Mouse (Mus musculus): ENCODE results near the gene Enpep.

Enpep gene

DNA sequence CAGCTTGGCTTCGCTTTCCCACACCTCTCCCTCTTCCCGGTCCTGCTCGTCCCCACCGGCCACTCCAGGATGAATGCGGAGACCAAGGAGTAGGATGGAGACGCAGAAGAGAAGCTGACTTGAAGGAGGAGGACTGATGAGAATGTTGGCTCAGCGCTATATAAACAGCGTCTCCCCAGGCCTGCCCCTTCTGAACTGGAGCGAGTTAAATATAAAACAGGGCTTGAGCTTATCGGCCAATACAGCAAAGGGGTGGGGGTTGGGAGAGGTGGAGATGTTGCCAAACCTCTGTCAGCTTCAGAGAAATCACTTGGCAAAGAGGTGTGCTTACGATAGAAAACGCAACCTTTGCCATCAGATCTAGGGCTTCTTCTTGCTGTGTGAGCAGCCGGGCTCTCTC lies at the start of gene Enpep:
TSS of gene Enpep (minus strand) at position 135 of the 400 bp plus-strand sequence.
- no peak for DNase-seq

DNA sequence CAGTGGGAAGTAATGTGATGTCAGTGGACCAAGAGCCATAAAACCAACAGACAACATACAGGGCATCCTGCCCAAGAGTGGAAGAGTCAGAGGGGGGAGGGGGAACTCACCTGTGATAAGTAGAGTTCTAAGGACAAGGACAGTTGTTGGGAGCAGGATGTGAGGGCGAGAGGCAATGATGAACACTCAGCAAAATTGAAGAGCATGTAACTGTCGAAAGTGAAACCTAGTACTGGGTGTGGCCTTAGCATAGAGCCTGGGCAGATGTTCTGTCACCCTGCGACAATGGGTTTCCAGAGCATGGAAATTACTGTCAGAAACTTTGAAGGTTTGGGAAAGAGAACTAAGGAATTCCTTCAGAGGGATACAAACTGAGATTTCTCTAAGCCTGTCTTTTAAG lies 46.6 kb upstream of the Enpep start:
- DNase-seq = no peak

DNA sequence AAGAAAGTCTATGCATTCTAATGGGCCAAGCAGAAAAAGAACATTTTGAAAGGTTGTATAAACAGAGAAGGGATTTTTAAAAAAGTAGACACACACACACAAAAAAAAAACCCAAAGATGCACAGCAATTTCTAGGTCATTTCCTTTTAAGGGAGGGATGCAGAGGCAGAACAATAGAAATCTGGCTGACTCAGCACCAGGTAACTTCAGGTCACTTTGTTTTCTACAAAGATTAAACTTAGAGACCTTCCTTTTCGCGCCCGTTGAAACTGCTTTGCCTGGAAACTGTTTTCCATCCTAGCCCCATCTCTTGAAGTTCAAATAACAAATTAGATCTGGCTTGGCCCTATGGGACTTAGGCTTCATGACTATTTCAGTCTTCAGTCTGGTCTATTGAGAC lies 42.6 kb upstream of the Enpep start:
- no peak for DNase-seq

DNA sequence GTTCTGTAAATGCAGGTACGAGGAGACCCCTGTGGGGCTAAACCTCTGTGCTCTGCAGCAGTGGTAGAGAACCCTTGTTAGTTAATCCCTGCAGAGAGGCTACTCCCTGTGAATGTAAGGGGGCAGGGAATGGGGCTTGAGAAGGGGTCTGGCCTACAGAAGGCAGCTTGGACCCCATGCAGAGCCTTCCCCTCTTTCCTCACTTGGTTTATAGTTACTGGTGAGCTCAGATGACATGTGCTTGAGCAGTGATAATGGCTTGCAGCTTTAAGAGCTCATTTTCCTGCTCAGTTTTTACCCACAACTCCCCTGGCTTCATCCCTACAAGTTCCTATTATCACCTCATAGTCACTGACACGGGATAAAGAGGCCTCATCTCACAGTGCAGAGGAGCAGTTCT lies 40.6 kb upstream of the Enpep start:
- DNase-seq = no peak

DNA sequence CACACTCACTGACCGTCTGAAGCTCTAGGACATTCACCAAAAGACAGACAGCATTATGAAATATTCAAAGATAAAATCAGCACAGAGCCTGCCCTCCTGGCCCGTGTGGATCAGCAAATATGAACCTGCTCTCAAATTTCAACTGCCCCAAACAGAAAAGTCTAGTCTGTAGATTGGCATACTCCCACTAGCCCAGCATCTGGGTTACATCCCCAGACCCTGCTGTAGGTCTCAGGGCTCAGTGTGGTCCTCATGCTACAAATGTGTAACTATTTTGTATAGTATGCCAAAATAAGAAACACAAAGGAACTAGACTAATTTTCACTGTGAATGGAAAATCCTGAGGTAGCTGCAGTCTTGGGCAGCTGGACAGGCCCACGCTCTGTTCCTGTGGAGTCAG lies 37.0 kb upstream of the Enpep start:
- DNase-seq = no peak

DNA sequence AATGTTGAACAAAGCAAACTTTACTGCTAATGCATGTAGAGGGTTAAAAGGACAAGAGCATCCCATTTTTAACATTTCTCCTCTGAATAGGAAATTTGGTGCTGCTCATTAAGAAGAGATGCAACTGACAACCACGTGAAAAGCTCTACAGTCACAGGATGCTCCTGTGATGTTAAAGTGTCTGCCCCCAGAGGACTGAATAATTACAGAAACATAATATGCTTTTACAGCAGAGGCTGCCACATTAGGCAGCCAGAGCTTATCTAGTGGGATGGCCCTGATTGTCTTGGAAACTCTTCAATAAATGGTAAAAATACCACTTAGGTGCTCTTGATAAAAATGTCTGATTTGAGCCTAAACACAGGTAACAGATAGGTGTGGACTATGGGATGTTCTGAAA lies 33.4 kb upstream of the Enpep start:
- no peak for DNase-seq

DNA sequence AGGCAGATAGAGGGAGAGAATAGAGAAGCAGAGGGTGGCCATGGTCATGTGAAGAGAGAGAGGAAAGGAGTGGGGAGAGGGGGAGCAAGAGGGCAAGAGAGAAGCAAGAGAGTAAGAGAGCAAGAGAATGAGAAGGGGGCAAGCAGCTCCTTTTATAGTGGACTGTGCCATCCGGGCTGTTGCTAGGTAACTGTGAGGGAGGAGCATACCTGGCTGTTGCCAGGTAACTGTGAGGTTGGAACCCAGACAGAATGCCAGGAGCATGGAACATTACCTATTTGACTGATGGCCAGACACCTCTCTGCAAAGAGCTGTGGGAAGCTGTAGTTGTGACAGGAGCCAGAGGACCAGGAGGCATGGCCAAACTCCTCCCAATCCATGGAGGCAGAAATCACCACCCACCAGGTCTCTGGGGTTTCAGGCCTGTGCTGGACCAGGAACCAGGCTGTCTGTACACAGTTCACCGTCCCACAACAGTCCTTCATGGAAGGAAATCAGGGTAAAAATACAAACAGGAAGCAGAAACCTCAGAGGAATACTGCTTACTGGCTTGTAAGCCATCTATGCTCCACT lies 32.4 kb upstream of the Enpep start:
- DNase-seq = no peak

DNA sequence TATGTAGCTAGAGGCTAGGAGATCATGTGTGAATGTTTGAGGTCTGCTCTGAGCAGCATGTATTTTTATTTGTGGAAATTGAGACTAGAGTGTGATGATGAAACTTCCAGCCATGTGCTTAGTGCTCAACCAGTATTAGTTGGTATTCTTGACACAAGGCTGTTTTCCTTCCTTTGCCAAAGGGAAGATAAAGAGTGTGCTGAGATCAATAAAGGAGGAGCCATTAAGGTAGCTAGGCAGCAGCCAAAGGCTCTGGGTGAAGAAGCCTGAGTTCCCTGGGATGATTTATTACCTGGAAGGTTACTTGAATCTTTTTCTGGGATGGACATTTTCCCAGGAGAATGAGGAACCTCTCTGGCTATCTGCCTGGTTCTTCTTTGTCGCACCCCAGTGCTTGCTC lies 30.9 kb upstream of the Enpep start:
- DNase-seq = no peak

DNA sequence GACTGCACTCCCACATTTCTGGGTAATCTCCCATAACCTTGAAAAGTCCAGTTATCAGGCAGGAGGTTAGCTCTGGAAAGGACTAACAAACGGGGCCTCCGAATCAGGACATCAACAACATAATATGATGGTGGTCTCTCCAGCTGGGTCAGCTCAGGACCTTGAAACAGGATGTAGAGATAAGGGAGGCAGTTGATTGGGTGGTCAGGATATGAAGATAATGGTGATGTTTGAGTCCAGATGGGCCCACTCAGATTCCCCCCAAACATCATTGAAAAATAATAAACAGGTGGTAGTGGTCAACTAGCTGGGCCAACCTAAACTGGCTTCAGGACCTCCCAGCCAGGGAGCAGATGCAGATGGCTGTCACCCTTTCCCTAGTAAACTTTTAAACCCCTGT lies 25.6 kb upstream of the Enpep start:
- DNase-seq = no peak

DNA sequence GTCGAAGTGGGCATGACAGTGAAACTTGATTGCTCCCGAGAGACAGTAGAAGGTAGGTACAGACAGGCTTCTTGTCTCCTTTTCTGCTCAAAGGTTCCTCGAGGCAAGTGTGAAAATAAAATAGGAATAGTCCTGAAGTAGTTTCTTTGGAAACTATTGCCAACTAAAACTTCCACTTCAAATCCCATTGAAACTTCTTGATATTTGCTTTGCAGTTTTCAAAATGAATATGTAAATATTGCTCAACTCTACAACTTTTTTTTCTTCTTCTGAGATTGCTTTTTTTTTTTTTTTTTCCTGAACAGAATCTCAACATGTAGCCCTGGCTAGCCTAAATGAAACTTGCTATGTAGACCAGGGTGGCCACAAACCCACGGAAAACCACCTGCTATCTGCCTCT lies 21.4 kb upstream of the Enpep start:
- no peak for DNase-seq

DNA sequence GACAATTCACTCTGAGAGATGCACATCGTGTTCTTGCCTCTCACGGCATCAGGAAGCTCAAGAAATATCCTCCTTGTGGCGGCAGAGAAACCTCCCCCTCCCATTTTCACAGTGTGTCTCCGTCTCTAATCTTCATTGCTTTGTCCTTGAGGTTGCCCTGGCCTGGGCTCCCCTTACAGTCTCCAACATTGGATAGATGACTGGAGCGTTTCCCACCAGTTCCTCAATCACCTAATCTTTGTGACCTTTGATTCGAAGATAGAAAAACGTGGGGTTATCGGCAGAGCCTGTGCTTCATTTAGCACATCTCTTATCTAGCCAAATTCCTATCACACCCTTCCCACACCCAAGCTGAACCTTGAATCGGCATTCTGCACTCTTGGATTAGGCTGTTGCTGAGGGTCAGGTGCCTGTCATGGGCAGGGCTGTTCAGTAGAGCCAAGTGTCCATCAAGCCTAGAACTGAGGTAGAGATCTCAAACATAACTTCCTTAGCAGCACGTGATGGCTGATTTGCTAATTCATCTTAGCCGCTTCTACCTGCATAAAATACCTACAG lies 18.9 kb upstream of the Enpep start:
- DNase-seq = no peak

DNA sequence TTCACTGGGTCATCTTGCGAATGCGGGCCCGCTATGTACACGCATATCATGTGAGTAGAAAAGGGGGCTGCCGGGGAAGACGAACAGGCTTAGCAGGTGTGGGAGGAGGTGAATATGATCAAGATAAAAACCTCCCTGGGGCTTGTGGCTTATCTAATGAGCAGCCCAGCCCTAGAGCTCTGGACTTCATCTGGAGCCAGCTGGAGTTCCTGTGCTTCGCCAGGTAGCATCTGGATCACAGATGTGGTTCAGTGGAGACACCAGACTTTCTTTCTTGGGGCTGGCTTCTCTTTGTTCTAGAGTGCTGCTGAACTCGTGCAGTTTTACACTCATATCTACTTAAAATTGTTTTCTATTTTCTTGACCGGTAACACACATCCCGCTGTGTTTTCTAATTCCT lies 14.8 kb upstream of the Enpep start:
- DNase-seq = no peak

DNA sequence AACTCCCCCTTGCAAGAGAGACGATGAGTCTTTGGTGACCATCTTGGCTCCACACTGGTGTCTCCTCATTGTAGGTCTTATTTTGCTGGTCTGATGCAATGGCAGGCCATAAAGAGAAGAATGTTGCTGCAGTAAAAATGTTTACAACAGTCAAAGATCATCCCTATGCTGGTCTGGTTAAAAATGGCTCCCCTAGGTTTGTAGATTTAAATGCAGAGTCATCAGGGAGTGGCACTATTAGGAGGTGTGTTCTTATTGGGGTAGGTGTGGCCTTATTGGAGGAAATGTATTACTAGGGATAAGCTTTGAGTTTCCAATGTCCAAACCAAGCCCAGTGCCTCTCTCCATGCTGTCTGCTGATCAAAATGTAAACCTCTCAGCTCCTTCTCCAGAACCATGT lies 10.2 kb upstream of the Enpep start:
- DNase-seq = no peak

DNA sequence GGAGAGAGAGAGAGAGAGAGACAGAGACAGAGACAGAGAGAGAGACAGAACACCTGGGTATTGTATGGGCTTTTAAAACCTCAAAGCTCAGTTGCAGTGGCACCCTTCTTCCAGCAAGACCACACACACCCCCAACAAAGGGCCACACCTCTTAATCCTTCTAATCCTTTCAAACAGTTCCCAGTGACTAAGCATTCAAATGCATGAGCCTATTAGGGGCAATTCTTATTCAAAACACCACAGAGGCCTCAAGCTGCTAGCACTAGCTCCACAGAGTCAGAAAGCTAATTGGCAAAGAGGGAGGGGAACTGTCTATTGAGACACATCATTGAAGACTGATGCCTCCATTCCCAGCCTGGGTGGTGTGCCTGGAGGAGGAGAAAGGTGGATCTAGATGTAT lies 8.5 kb upstream of the Enpep start:
- DNase-seq = no peak

DNA sequence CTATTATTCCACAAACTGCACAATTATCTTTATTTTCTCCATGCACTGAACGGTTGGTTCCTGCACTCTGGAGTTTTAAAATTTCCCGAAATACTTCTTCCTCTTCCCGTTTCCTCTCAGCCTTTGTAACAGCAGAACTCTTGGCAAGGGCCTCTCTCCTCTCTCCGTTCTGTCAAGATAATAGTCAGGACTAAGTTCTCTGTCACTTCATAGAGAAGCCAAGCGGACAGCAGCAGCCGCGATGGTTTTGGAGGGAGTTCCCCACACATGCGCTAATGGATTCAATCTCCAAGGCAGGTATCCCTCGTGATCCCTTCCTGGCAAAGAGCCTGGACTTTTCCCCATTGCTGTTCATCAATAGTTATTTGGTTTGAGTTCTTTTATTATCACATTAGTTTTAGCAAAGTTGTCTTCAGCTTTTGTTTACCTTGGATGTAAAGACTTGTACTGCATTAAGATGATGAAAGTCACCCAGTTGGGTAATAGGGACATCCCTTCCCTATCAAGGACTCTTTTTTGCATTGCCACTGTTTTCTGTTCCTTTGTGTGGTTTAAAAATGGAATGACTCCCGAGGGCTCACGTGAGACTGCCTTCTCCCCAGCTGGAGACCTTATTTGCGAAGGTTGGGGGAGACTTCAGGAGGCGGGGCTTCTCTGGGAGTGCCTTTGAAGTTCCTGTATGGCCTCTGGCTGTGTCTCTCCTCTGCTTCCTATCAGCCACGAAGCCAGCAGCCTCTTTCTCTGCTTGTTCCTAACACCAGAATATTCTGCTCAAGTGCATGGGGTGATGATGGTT lies 6.0 kb upstream of the Enpep start:
- DNase-seq = peak; percentile 15

DNA sequence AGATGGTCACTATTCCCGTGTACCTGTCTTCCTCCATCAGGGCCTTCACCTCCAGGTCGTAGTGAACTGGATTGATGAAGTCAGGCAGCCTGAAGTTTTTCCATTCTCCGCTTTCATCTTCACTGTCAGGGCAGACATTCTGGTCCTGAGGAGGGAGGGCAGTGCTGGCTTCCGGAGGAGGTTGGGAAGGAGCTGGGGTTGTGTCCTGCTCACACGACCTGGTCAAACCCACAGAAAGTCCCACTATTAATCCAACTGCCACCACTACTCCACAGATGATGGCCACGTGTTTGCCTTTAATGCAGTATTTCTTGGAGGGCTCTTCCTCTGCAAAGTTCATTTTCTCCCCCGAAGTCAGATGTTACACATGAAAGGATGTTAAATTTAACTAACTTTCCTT lies 378 bp downstream of the Enpep start:
- DNase-seq = no peak

DNA sequence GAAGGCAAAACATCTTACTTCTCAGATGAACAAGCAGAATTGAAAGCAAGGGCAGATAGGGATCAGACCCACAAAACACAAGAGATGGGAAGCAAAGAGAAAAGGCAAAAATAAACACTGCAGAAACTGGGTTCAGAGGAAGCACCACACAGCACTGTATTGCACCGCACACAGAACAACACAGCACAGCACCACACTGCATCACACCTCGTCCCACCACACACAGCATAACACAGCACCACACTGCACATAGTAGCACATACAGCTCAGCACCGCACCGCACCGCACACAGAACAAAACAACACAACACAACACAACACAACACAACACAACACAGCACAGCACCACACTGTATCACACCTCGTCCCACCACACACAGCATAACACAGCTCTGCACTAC lies 1.1 kb downstream of the Enpep start:
- DNase-seq = no peak

DNA sequence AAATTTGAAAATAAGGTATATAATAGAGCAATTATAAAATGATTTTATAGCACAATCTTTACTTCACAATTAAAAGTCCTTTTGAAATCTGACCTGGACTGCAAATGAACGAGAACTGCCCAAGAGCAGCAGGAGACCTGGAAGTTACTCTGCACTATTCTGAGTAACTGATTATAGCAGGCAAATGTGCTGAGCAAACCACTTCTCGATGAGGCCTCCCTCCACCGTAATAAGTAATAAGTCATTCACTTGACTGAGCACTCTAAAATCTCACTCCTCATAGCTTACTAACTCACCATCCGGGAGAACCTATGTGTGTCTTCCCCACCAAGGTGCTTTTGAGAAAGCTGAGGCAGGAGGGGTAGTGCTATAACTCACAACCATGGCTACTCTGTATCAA lies 4.5 kb downstream of the Enpep start:
- DNase-seq = no peak

DNA sequence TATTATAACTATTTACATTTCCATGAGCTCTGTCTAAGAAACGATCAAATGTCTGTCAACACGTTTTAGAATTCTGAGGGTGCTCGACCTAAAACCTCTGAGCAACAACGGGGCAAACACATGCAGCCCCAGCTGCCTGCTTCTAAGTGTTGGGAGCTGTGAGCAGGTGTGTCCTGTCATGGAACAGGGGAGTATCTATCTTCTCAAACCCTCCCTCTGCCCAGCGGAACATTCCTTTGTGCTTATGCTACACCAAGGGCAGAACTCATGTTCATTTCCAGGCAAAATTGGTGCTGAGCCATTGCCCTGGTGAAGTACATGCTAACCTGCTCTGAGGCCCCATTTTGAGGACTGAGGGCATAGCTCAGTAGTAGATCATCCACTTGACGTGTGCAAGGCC lies 10.9 kb downstream of the Enpep start:
- no peak for DNase-seq

DNA sequence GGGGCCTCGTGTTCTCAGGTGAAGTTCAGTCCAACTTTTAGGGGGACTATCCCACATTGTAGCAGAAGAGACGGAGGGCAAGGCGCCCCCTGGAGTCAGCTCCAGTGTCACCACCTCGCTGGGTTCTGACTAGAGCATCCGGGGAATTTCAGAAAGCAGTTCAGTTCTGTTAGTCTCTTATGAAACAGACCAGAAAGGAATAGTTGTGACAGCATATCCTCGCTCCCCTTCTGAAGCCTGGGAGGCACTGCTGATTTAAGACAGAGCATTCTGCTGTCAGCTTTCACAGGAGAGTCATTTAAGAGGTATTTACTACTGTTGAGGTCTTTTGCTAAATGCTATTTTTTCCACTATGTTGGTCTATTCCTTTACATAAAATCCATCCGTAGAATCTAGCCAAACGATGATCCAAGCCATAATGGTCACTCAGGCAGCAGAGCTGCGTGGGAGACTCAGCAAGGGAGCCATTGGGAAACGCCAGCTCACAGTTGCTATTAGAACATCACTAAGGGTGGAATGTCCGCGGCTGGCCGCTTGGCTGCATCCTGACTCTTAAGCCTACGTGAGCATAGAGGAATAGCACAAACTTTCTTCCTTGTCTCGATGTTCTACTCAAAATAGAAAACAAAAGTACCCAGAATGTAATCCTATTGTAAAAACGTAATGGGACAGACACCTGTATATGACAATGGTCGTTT lies 15.3 kb downstream of the Enpep start:
- no peak for DNase-seq

DNA sequence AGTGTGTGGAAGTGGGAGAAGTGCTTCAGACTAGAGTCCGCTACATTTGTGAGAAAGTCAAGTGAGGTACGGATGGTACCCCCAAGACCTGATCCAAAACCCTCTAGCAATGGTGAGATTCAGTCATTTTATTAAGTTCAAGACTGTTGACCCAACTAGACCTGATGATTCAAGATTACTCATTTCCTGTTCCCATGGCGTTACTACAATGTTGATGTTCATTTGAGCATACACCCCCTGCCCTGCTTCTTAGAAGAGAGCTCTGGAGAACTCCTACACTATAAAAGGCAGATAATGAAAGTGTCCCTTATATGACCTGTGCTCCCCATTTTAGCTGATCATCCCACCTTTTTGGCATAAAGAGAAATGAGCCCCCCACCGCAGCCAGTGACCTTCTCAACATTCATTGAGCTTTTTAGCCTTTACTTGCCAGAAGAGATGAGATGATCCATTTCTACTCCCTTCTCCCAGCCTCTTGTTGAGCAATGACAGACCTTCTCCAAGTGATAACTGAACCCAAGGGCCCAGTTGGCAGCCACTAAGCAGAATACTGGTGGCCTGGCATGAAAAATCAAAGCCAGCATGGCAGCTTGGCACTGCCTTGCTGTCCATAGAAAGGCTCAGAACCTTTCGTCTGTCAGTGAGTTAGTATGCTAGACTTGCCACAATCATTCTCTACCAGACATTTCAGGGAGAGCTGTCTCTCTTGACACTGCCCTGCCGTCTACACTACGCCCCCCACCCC lies 18.7 kb downstream of the Enpep start:
- no peak for DNase-seq

DNA sequence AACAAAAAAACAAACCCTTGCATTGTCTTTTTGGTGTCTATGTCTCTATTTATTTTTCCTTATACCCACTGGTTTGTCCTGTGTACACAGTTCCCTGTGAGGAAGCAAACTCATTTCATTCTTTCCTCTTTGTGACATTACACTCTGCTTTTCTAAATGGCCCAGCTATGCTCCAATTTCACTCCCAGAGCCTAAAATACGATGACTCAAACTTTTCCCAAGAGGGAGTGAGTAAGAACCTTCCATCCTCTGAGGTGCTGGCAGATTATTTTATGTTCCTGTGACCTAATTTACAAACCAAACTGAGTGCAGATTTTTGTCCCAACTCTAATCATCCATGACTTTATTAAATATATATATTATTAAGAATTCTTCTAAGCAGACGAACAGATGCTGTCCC lies 19.3 kb downstream of the Enpep start:
- no peak for DNase-seq

DNA sequence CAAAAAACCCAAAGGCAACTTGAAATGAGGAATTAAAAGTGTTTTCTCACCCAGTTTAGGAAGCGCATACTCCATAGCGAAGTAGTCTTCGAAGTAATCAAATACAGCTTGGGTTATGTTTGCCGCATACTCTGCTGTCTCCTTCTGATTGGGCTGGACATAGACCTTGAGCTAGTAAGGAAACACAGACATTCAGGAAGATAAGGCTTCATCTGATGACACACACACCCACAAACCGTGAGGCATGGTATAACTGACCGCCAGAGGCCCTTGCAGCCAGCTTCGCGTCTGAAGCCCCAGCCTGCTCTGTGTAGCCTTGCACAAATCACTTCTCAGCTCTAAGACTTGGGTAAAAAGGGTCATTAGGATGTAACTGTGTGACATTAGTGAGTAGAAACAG lies 20.0 kb downstream of the Enpep start:
- no peak for DNase-seq

Data from thymus, postnatal 14 days (tissue).